Mouse (Mus musculus): Measurements from ENCODE around the gene Rdh12.
"Not testable (repeated sequence)": the region's sequence is repeated elsewhere in the genome, so short reads cannot be mapped to it uniquely, and the experiment has no call there.

The Rdh12 gene

GRCm38 (mm10) chr12:79208703-79209464, at the start of gene Rdh12:
Gene Rdh12, plus strand, starts transcription at chr12:79208914.
- DNase-seq (ENCODE audit: low read depth): peak; percentile 33

GRCm38 (mm10) chr12:79162876-79163275, 45.8 kb upstream of the Rdh12 start:
- DNase-seq (ENCODE audit: low read depth): no peak

GRCm38 (mm10) chr12:79169173-79169572, 39.5 kb upstream of the Rdh12 start:
- DNase-seq (ENCODE audit: low read depth): no peak

- no peak for DNase-seq (ENCODE audit: low read depth)
Observed at GRCm38 (mm10) chr12:79170421-79170820, 38.3 kb upstream of the Rdh12 start.

GRCm38 (mm10) chr12:79171269-79171995, 37.3 kb upstream of the Rdh12 start:
- no peak for DNase-seq (ENCODE audit: low read depth)

GRCm38 (mm10) chr12:79172019-79172941, 36.4 kb upstream of the Rdh12 start, which contains the start of gene Vti1b:
Gene Vti1b, minus strand, starts transcription at chr12:79172667.
- DNase-seq (ENCODE audit: low read depth): peak; percentile 76

GRCm38 (mm10) chr12:79173721-79174120, 35.0 kb upstream of the Rdh12 start:
- no peak for DNase-seq (ENCODE audit: low read depth)

- no peak for DNase-seq (ENCODE audit: low read depth)
Observed at GRCm38 (mm10) chr12:79175998-79176397, 32.7 kb upstream of the Rdh12 start.

GRCm38 (mm10) chr12:79185160-79185559, 23.6 kb upstream of the Rdh12 start:
- DNase-seq (ENCODE audit: low read depth): not testable (repeated sequence)

- DNase-seq (ENCODE audit: low read depth): no peak
Observed at GRCm38 (mm10) chr12:79190931-79191673, 17.6 kb upstream of the Rdh12 start.

- DNase-seq (ENCODE audit: low read depth): peak; percentile 79
Observed at GRCm38 (mm10) chr12:79191701-79192100, 17.0 kb upstream of the Rdh12 start.

- no peak for DNase-seq (ENCODE audit: low read depth)
Observed at GRCm38 (mm10) chr12:79192193-79192592, 16.5 kb upstream of the Rdh12 start, which contains the start of gene Rdh11. Gene Rdh11, minus strand, starts transcription at chr12:79192293.

- peak; percentile 81 for DNase-seq (ENCODE audit: low read depth)
Observed at GRCm38 (mm10) chr12:79193441-79193840, 15.3 kb upstream of the Rdh12 start.

- no peak for DNase-seq (ENCODE audit: low read depth)
Observed at GRCm38 (mm10) chr12:79197105-79197504, 11.6 kb upstream of the Rdh12 start.

- no peak for DNase-seq (ENCODE audit: low read depth)
Observed at GRCm38 (mm10) chr12:79201882-79202281, 6.8 kb upstream of the Rdh12 start.

- DNase-seq (ENCODE audit: low read depth): no peak
Observed at GRCm38 (mm10) chr12:79211447-79211846, 2.7 kb downstream of the Rdh12 start.

GRCm38 (mm10) chr12:79217511-79217910, 8.8 kb downstream of the Rdh12 start:
- DNase-seq (ENCODE audit: low read depth): no peak

- no peak for DNase-seq (ENCODE audit: low read depth)
Observed at GRCm38 (mm10) chr12:79235485-79236080, 26.9 kb downstream of the Rdh12 start.

- DNase-seq (ENCODE audit: low read depth): no peak
Observed at GRCm38 (mm10) chr12:79241985-79242384, 33.3 kb downstream of the Rdh12 start.

- no peak for DNase-seq (ENCODE audit: low read depth)
Observed at GRCm38 (mm10) chr12:79242921-79243320, 34.2 kb downstream of the Rdh12 start.

GRCm38 (mm10) chr12:79248110-79248509, 39.4 kb downstream of the Rdh12 start:
- DNase-seq (ENCODE audit: low read depth): no peak

Data from c-Kit-positive CD71-negative TER-119-negative erythroid progenitor cells, embryonic 14.5 days (primary cell).